Mouse (Mus musculus) MEL (cell line): Measurements from ENCODE around the gene Txndc17. TPM values are rescaled to one million over a fixed set of nuclear protein-coding genes. Genes with fewer than 3 reads are reported as not detected.

Experiments
- DNase-seq: peaks from one replicate; pipeline ENCODE4 v3.0.0; 2011; ENCODE audit warnings: low read depth, low spot score
- H3K27ac ChIP-seq: 2 replicates; pipeline ENCODE4 v1.5.1; 2012; ENCODE audit warnings: low read depth, mild to moderate bottlenecking, control low read depth, low read length, moderate library complexity; ENCODE audit not compliant: control insufficient read depth
- H3K27me3 ChIP-seq, 2 experiments: fragments of 150-350 bp in 1 of 2; sonication (generic) in 1 of 2; 2 replicates each; pipeline ENCODE4 v1.6.1; 2012; ENCODE audit warnings: low read length in 2 of 2, mild to moderate bottlenecking in 2 of 2, improper control_type of control experiment in 1 of 2, moderate library complexity in 1 of 2; ENCODE audit not compliant: insufficient read depth in 2 of 2, control insufficient read depth in 1 of 2
- H3K36me3 ChIP-seq, 2 experiments: 2 replicates each; pipeline ENCODE4 v1.6.1; 2012 to 2014; ENCODE audit warnings: low read length in 2 of 2, improper control_type of control experiment in 1 of 2, inconsistent platforms in 1 of 2, mild to moderate bottlenecking in 1 of 2; ENCODE audit not compliant: insufficient read depth in 2 of 2, control insufficient read depth in 1 of 2
- H3K4me1 ChIP-seq, 2 experiments: fragments of 150-350 bp in 1 of 2; sonication (generic) in 1 of 2; 2 replicates each; pipeline ENCODE4 v1.6.1; 2012; ENCODE audit warnings: low read length in 2 of 2, improper control_type of control experiment in 1 of 2, mild to moderate bottlenecking in 1 of 2; ENCODE audit not compliant: insufficient read depth in 2 of 2, control insufficient read depth in 1 of 2
- H3K4me3 ChIP-seq, 2 experiments: fragments of 150-350 bp in 1 of 2; sonication (generic) in 1 of 2; 2 replicates each; pipeline ENCODE4 v1.5.1; 2012; ENCODE audit warnings: low read depth in 2 of 2, low read length in 2 of 2, mild to moderate bottlenecking in 2 of 2, moderate library complexity in 2 of 2, control low read depth in 1 of 2, improper control_type of control experiment in 1 of 2; ENCODE audit not compliant: control insufficient read depth in 1 of 2, insufficient read depth in 1 of 2
- H3K79me2 ChIP-seq: 2 replicates; pipeline ENCODE4 v1.6.1; 2012; ENCODE audit warnings: mild to moderate bottlenecking, low read length, moderate library complexity; ENCODE audit not compliant: control insufficient read depth, poor library complexity, insufficient read depth
- H3K9ac ChIP-seq: 2 replicates; pipeline ENCODE4 v1.6.1; 2012; ENCODE audit warnings: low read depth, mild to moderate bottlenecking, control low read depth, low read length, moderate library complexity; ENCODE audit not compliant: control insufficient read depth, poor library complexity, severe bottlenecking
- H3K9me3 ChIP-seq: fragments of 150-350 bp; sonication (generic); replicated peaks from 2 replicates; pipeline ENCODE4 v1.6.1; 2012; ENCODE audit warnings: mild to moderate bottlenecking, low read length, improper control_type of control experiment, moderate library complexity; ENCODE audit not compliant: insufficient read depth
- BHLHE40 ChIP-seq: IDR thresholded peaks from 2 replicates; pipeline ENCODE4 v1.6.1; 2012; ENCODE audit warnings: low read depth, mild to moderate bottlenecking, inconsistent platforms, low read length, improper control_type of control experiment, borderline replicate concordance
- CHD1 ChIP-seq: IDR thresholded peaks from 2 replicates; pipeline ENCODE4 v1.6.1; 2012; ENCODE audit warnings: low read depth, mild to moderate bottlenecking, inconsistent platforms, low read length, improper control_type of control experiment
- ELF1 ChIP-seq: IDR thresholded peaks from 2 replicates; pipeline ENCODE4 v1.6.1; 2014; ENCODE audit warnings: low read depth, mild to moderate bottlenecking, inconsistent platforms, low read length, improper control_type of control experiment, moderate library complexity
- EP300 ChIP-seq, 2 experiments: IDR thresholded peaks; 2 replicates each; pipeline ENCODE4 v1.6.1; 2011; ENCODE audit warnings: improper control_type of control experiment in 2 of 2, low read length in 2 of 2, low read depth in 1 of 2, mild to moderate bottlenecking in 1 of 2
- ETS1 ChIP-seq: IDR thresholded peaks from 2 replicates; pipeline ENCODE4 v1.6.1; 2012; ENCODE audit warnings: low read depth, mild to moderate bottlenecking, inconsistent platforms, low read length, improper control_type of control experiment, moderate library complexity
- GABPA ChIP-seq: IDR thresholded peaks from 2 replicates; pipeline ENCODE4 v1.6.1; 2012; ENCODE audit warnings: low read depth, mild to moderate bottlenecking, inconsistent platforms, low read length, improper control_type of control experiment, moderate library complexity
- GATA1 ChIP-seq: IDR thresholded peaks from 2 replicates; pipeline ENCODE4 v1.6.1; 2011; ENCODE audit warnings: low read depth, low read length, improper control_type of control experiment
- MXI1 ChIP-seq: IDR thresholded peaks from 2 replicates; pipeline ENCODE4 v1.6.1; 2011; ENCODE audit warnings: mild to moderate bottlenecking, low read depth, low read length, improper control_type of control experiment
- MYB ChIP-seq: IDR thresholded peaks from 2 replicates; pipeline ENCODE4 v1.6.1; 2011; ENCODE audit warnings: mild to moderate bottlenecking, low read depth, low read length, improper control_type of control experiment
- MYC ChIP-seq: IDR thresholded peaks from 2 replicates; pipeline ENCODE4 v1.6.1; 2011; ENCODE audit warnings: low read depth, mild to moderate bottlenecking, low read length, improper control_type of control experiment, moderate library complexity
- NELFE ChIP-seq: IDR thresholded peaks from 2 replicates; pipeline ENCODE4 v1.6.1; 2011; ENCODE audit warnings: low read depth, low read length, improper control_type of control experiment
- POLR2AphosphoS2 ChIP-seq: IDR thresholded peaks from 2 replicates; pipeline ENCODE4 v1.6.1; 2011; ENCODE audit warnings: low read length, improper control_type of control experiment
- RAD21 ChIP-seq: IDR thresholded peaks from 2 replicates; pipeline ENCODE4 v1.6.1; 2011; ENCODE audit warnings: mild to moderate bottlenecking, low read depth, low read length, improper control_type of control experiment
- RCOR1 ChIP-seq: IDR thresholded peaks from 2 replicates; pipeline ENCODE4 v1.6.1; 2012; ENCODE audit warnings: low read depth, mild to moderate bottlenecking, inconsistent platforms, low read length, improper control_type of control experiment
- UBTF ChIP-seq: IDR thresholded peaks from 2 replicates; pipeline ENCODE4 v1.6.1; 2012; ENCODE audit warnings: low read depth, mild to moderate bottlenecking, inconsistent platforms, low read length, improper control_type of control experiment, moderate library complexity, borderline replicate concordance; ENCODE audit not compliant: insufficient read depth
- USF1 ChIP-seq: IDR thresholded peaks from 2 replicates; pipeline ENCODE4 v1.6.1; 2014; ENCODE audit warnings: low read depth, mild to moderate bottlenecking, inconsistent platforms, low read length, improper control_type of control experiment, moderate library complexity
- USF2 ChIP-seq, 2 experiments: IDR thresholded peaks; 2 replicates each; pipeline ENCODE4 v1.6.1; 2011 to 2012; ENCODE audit warnings: improper control_type of control experiment in 2 of 2, low read length in 2 of 2, borderline replicate concordance in 1 of 2, inconsistent platforms in 1 of 2, low read depth in 1 of 2, mild to moderate bottlenecking in 1 of 2; ENCODE audit not compliant: insufficient read depth in 1 of 2
- ZC3H11A ChIP-seq: IDR thresholded peaks from 2 replicates; pipeline ENCODE4 v1.6.1; 2012; ENCODE audit warnings: low read depth, mild to moderate bottlenecking, inconsistent platforms, low read length, improper control_type of control experiment
- ZMIZ1 ChIP-seq: IDR thresholded peaks from 2 replicates; pipeline ENCODE4 v1.6.1; 2012; ENCODE audit warnings: low read depth, mild to moderate bottlenecking, inconsistent platforms, low read length, improper control_type of control experiment, moderate library complexity
- polyA plus RNA-seq, 2 experiments: library from polyadenylated mRNA; stranded (reverse) in 1 of 2; unstranded in 1 of 2; fragments of >175 nt in 1 of 2; fragments of >200 nt in 1 of 2; gene quantifications; 2 replicates each; pipeline versions ENCODE4 v1.2.1 to v1.2.4; 2012; ENCODE audit warnings: low replicate concordance in 2 of 2, low read depth in 1 of 2; ENCODE audit not compliant: insufficient read length in 2 of 2, insufficient read depth in 1 of 2, missing spikeins in 1 of 2
- total RNA-seq: library from RNA; depleted of rRNA; stranded (reverse); fragments of 300-350 nt; gene quantifications from 2 replicates; pipeline ENCODE4 v1.2.3, GENCODE M21; 2012

The Txndc17 gene
- total and polyA plus RNA-seq, 3 experiments, result 194 to 196 TPM; not detected in 1

- TF ChIP-seq ETS1, result no peak
- TF ChIP-seq GATA1, result no peak
- no peak for TF ChIP-seq GABPA
- TF ChIP-seq USF1, result no peak
- TF ChIP-seq RAD21, result no peak
- TF ChIP-seq MXI1, result no peak
- no peak for TF ChIP-seq ELF1
- no peak for TF ChIP-seq CHD1
- no peak for TF ChIP-seq RCOR1
- no peak for TF ChIP-seq POLR2AphosphoS2
- no peak for TF ChIP-seq ZC3H11A
- no peak for TF ChIP-seq USF2 (IDR thresholded peaks at IDR 0.05; ENCODE audit: borderline replicate concordance in 1 of 2, insufficient read depth in 1 of 2, low read depth in 1 of 2, low read length in 2 of 2)
- no peak for TF ChIP-seq MYB
- no peak for TF ChIP-seq BHLHE40
- TF ChIP-seq EP300 (IDR thresholded peaks at IDR 0.05; ENCODE audit: low read depth in 1 of 2, low read length in 2 of 2), result no peak
- TF ChIP-seq NELFE, result no peak
- peaks cover 34 to 48% of the 10 kb centered on the region in 2 experiments for H3K27me3 ChIP-seq
- no peak for DNase-seq
Measured at GRCm38 (mm10) chr11:72245196-72245753, 37.9 kb downstream of the Txndc17 start.

GRCm38 (mm10) chr11:72255629-72256028 is 48.3 kb downstream of the Txndc17 start:
- peaks cover 8 to 13% of the 10 kb centered on the region in 2 experiments for H3K27me3 ChIP-seq
- no peak overlapping the region for H3K4me3 ChIP-seq
- H3K9ac ChIP-seq, result no peak overlapping the region
- no peaks in the 10 kb centered on the region for H3K4me1 ChIP-seq
- H3K27ac ChIP-seq, result no peak overlapping the region
- H3K36me3 ChIP-seq, result no peaks in the 10 kb centered on the region
- TF ChIP-seq ZMIZ1 (no peak), GABPA (no peak), MYC (no peak), UBTF (no peak)
- no peaks in the 10 kb centered on the region for H3K9me3 ChIP-seq
- H3K79me2 ChIP-seq, result no peaks in the 10 kb centered on the region
- DNase-seq, result no peak

More at GRCm38 (mm10) chr11:72245196-72245753, 37.9 kb downstream of the Txndc17 start:
- Histone ChIP-seq H3K27ac (no peak overlapping the region), H3K36me3 (no peaks in the 10 kb centered on the region), H3K79me2 (no peaks in the 10 kb centered on the region), H3K9me3 (no peaks in the 10 kb centered on the region), H3K4me1 (no peaks in the 10 kb centered on the region), H3K9ac (no peak overlapping the region), H3K4me3 (no peak overlapping the region)
